Mouse (Mus musculus) adrenal gland (tissue): Measurements from ENCODE around the gene Fhdc1.

ENCODE experiments used
- intact Hi-C: fragments of 180-260 bp; cut with DNase I; formaldehyde crosslinking; loops from one replicate; pipeline ENCODE4 v1.15.1; 2025

The Fhdc1 gene

GRCm38 (mm10) chr3:84435288-84436043 is 44.8 kb downstream of the Fhdc1 start:
- intact Hi-C loops: no loop called here

GRCm38 (mm10) chr3:84432797-84433445 is 47.3 kb downstream of the Fhdc1 start:
- intact Hi-C loops: no loop called here

- intact Hi-C loops: no loop called here
Measured at GRCm38 (mm10) chr3:84431257-84431656, 49.0 kb downstream of the Fhdc1 start.

- intact Hi-C loops: no loop called here
Measured at GRCm38 (mm10) chr3:84430152-84430551, 50.1 kb downstream of the Fhdc1 start.

- intact Hi-C loops: no loop called here
Measured at GRCm38 (mm10) chr3:84428994-84429725, 51.1 kb downstream of the Fhdc1 start.

GRCm38 (mm10) chr3:84427779-84428178 is 52.5 kb downstream of the Fhdc1 start:
- intact Hi-C loops: no loop called here

- intact Hi-C loops: no loop called here
Measured at GRCm38 (mm10) chr3:84422340-84422739, 57.9 kb downstream of the Fhdc1 start.

GRCm38 (mm10) chr3:84413868-84414267 is 66.4 kb downstream of the Fhdc1 start:
- intact Hi-C loops: no loop called here

- intact Hi-C loops: no loop called here
Measured at GRCm38 (mm10) chr3:84412920-84413319, 67.3 kb downstream of the Fhdc1 start.

- intact Hi-C loops: no loop called here
Measured at GRCm38 (mm10) chr3:84409474-84409862, 70.8 kb downstream of the Fhdc1 start.

- intact Hi-C loops: no loop called here
Measured at GRCm38 (mm10) chr3:84408756-84409473, 71.3 kb downstream of the Fhdc1 start.

GRCm38 (mm10) chr3:84405523-84405922 is 74.7 kb downstream of the Fhdc1 start:
- intact Hi-C loops: no loop called here

- intact Hi-C loops: no loop called here
Measured at GRCm38 (mm10) chr3:84403389-84403788, 76.8 kb downstream of the Fhdc1 start.

GRCm38 (mm10) chr3:84402716-84403115 is 77.5 kb downstream of the Fhdc1 start:
- intact Hi-C loops: no loop called here

GRCm38 (mm10) chr3:84397976-84398375 is 82.3 kb downstream of the Fhdc1 start:
- intact Hi-C loops: no loop called here

GRCm38 (mm10) chr3:84396240-84396639 is 84.0 kb downstream of the Fhdc1 start:
- intact Hi-C loops: no loop called here

GRCm38 (mm10) chr3:84395840-84396239 is 84.4 kb downstream of the Fhdc1 start:
- intact Hi-C loops: no loop called here

- intact Hi-C loops: no loop called here
Measured at GRCm38 (mm10) chr3:84394841-84395447, 85.3 kb downstream of the Fhdc1 start.
